16 mouse cellular contexts compared by ENCODE assay signal in the genomic region with DNA sequence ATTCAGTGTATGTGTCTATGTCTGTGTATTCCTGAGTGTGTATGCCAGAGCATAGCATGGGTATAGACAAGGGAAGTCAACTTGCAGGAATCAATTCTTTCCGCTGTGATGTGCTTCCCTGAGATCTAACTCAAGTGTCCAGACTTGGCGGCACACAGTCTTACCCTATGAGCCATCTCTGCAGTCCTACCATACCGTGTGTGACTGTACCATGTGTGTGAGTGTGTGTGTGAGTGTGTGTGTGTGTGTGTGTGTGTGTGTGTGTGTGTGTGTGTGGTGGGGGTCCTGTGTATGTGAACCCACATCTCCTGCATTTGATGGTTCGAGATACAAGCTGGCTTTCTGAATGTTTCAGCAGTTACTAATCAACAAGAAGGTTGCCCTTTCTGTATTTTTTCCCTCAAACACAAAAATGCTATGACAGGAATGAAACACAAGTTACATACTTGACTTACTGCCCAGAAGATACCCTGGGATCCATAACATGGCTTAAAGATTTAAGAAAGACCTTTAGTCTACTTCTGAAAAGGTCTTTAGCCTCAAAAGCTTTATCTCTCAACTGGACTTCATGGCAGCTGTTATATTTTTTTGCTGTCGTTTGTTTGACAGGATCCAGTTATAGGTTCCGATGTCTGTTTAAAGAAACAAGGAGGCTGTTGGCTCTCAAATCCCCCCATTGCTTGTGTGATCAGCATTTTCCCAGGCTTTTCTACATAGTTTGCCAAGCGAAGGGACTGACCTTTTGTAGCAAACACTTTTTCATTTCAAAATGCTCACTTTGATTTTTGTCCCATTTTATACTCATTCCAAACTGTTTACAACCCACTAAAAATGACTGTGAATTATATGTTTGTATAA.
A peak's percentile ranks its signal among the peaks of the same experiment; 100 is the strongest.
DNase-seq lines count a peak whose midpoint lies in the region; ATAC-seq and TF ChIP-seq lines count a peak whose summit lies in the region.
"Had no signal": no experiment of that assay in that cellular context is flagged by ENCODE, and none has a peak within 500 bp of the region (broad histone marks: within the 10 kb centered on the region; RNA-seq: fewer than 3 reads in every experiment).

No protein-coding gene starts in this region.

- H3K4me3 ChIP-seq in liver, adult 2 months (ENCODE audit: insufficient read depth, low read depth, low read length), result no peak overlapping the region
- H3K4me3 ChIP-seq in liver, embryonic 12.5 days, result no peak overlapping the region
- no peak overlapping the region for H3K4me3 ChIP-seq in intestine, embryonic 15.5 days (replicated peaks)
- H3K4me3 ChIP-seq in stomach, embryonic 14.5 days (ENCODE audit: low read depth, low read length), result no peak overlapping the region
- H3K4me3 ChIP-seq: embryonic facial prominence, embryonic 12.5 days; hindbrain, embryonic 10.5 days; liver, embryonic 13.5 days; midbrain, embryonic 12.5 days had no signal

- peak overlapping the region; percentile 69; the same call in 1 of the 2 replicates for H3K27ac ChIP-seq in liver, adult 2 months (replicated peaks; ENCODE audit: insufficient read depth, low read depth, low read length)
- H3K27ac ChIP-seq in liver, embryonic 12.5 days, result no peak overlapping the region
- peak overlapping the region; percentile 67 for H3K27ac ChIP-seq in intestine, embryonic 15.5 days
- H3K27ac ChIP-seq in stomach, embryonic 14.5 days (ENCODE audit: low read length), result peak overlapping the region; percentile 77; the same call in 1 of the 2 replicates
- H3K27ac ChIP-seq: embryonic facial prominence, embryonic 12.5 days; hindbrain, embryonic 10.5 days; liver, embryonic 13.5 days; midbrain, embryonic 12.5 days had no signal

- H3K36me3 ChIP-seq in liver, adult 2 months (ENCODE audit: control insufficient read depth, insufficient read depth, low read length), result no peaks in the 10 kb centered on the region
- H3K36me3 ChIP-seq in liver, embryonic 12.5 days, result no peaks in the 10 kb centered on the region
- H3K36me3 ChIP-seq in intestine, embryonic 15.5 days, result no peaks in the 10 kb centered on the region
- H3K36me3 ChIP-seq in stomach, embryonic 14.5 days (ENCODE audit: control insufficient read depth, insufficient read depth, low read length), result no peaks in the 10 kb centered on the region
- H3K36me3 ChIP-seq: embryonic facial prominence, embryonic 12.5 days; hindbrain, embryonic 10.5 days; liver, embryonic 13.5 days; midbrain, embryonic 12.5 days had no signal

- no peak for ATAC-seq in liver, embryonic 12.5 days
- ATAC-seq in intestine, embryonic 15.5 days, result peak; percentile 55; the same call in 1 of the 2 replicates
- no peak for ATAC-seq in stomach, embryonic 14.5 days (ENCODE audit: insufficient number of reproducible peaks, insufficient read depth, low FRiP score, low read depth)
- ATAC-seq in megakaryocyte-erythroid progenitor cell, adult 5-6 weeks (replicated peaks; ENCODE audit: low FRiP score, low TSS enrichment, poor library complexity, severe bottlenecking), result no peak
- ATAC-seq: Patski had no signal

- no peak overlapping the region for H3K9ac ChIP-seq in liver, adult 2 months (ENCODE audit: low read depth, low read length)
- no peak overlapping the region for H3K9ac ChIP-seq in liver, embryonic 12.5 days
- H3K9ac ChIP-seq in intestine, embryonic 15.5 days, result no peak overlapping the region
- no peak overlapping the region for H3K9ac ChIP-seq in stomach, embryonic 14.5 days (replicated peaks; ENCODE audit: low read depth, low read length)
- H3K9ac ChIP-seq: embryonic facial prominence, embryonic 12.5 days; liver, embryonic 13.5 days; midbrain, embryonic 12.5 days had no signal

- no peak for TF ChIP-seq POLR2A in liver, adult 2 months (IDR thresholded peaks at IDR 0.05; ENCODE audit: extremely low read depth, insufficient read depth, low read length)

- peak; percentile 58 for DNase-seq in liver, adult 2 months (ENCODE audit: extremely low read depth, low read depth, low spot score)
- peak; percentile 52 for DNase-seq in kidney, postnatal 14 days
- no peak for DNase-seq in cerebellum, adult 9-11 months
- DNase-seq: adrenal gland, postnatal 10 days; cerebellum, postnatal 25 days; liver, embryonic 13.5 days had no signal

- WGBS in liver, adult 2 months, result 79% methylated on average over 7 of the region's 7 CpGs
- WGBS in liver, embryonic 12.5 days (ENCODE audit: insufficient replicate concordance), result 74% methylated on average over 7 of the region's 7 CpGs
- WGBS in intestine, embryonic 15.5 days, result 52% methylated on average over 7 of the region's 7 CpGs
- 50% methylated on average over 7 of the region's 7 CpGs for WGBS in stomach, embryonic 14.5 days

- no peaks in the 10 kb centered on the region for H3K79me2 ChIP-seq in liver, adult 2 months (ENCODE audit: control insufficient read depth, insufficient read depth, low read length)

- no peaks in the 10 kb centered on the region for H3K4me1 ChIP-seq in liver, adult 2 months (ENCODE audit: control insufficient read depth, insufficient read depth, low read length)
- H3K4me1 ChIP-seq in liver, embryonic 12.5 days, result no peaks in the 10 kb centered on the region
- no peaks in the 10 kb centered on the region for H3K4me1 ChIP-seq in intestine, embryonic 15.5 days (replicated peaks)
- peaks cover 4% of the 10 kb centered on the region; the same call in 1 of the 2 replicates for H3K4me1 ChIP-seq in stomach, embryonic 14.5 days (ENCODE audit: control insufficient read depth, insufficient read depth, low read length)
- H3K4me1 ChIP-seq: embryonic facial prominence, embryonic 12.5 days; liver, embryonic 13.5 days; midbrain, embryonic 12.5 days had no signal

- H3K27me3 ChIP-seq in liver, adult 2 months (ENCODE audit: control insufficient read depth, insufficient read depth, low read length), result no peaks in the 10 kb centered on the region
- no peaks in the 10 kb centered on the region for H3K27me3 ChIP-seq in liver, embryonic 12.5 days (replicated peaks)
- no peaks in the 10 kb centered on the region for H3K27me3 ChIP-seq in intestine, embryonic 15.5 days (replicated peaks)
- H3K27me3 ChIP-seq in stomach, embryonic 14.5 days (ENCODE audit: control insufficient read depth, insufficient read depth, low read length), result no peaks in the 10 kb centered on the region
- H3K27me3 ChIP-seq: CH12.LX; embryonic facial prominence, embryonic 12.5 days; liver, embryonic 13.5 days; midbrain, embryonic 12.5 days; Patski had no signal

- TF ChIP-seq CTCF in liver, adult 2 months (IDR thresholded peaks at IDR 0.05; ENCODE audit: low read depth, low read length), result no peak

- H3K4me2 ChIP-seq in liver, embryonic 12.5 days, result no peak overlapping the region
- no peak overlapping the region for H3K4me2 ChIP-seq in intestine, embryonic 15.5 days (replicated peaks)
- no peak overlapping the region for H3K4me2 ChIP-seq in stomach, embryonic 14.5 days (replicated peaks; ENCODE audit: low read depth, low read length)
- H3K4me2 ChIP-seq: embryonic facial prominence, embryonic 12.5 days; heart, embryonic 11.5 days; liver, embryonic 13.5 days; midbrain, embryonic 12.5 days had no signal

- no peaks in the 10 kb centered on the region for H3K9me3 ChIP-seq in liver, embryonic 12.5 days (replicated peaks)
- no peaks in the 10 kb centered on the region for H3K9me3 ChIP-seq in intestine, embryonic 15.5 days
- no peaks in the 10 kb centered on the region for H3K9me3 ChIP-seq in stomach, embryonic 14.5 days (ENCODE audit: control insufficient read depth, low read depth, low read length)
- H3K9me3 ChIP-seq: embryonic facial prominence, embryonic 12.5 days; hindbrain, embryonic 10.5 days; liver, embryonic 13.5 days; midbrain, embryonic 12.5 days had no signal
